Mouse (Mus musculus) megakaryocyte progenitor cell, adult 5-6 weeks (primary cell): ENCODE results near the gene Rcsd1. TPM values are rescaled to one million over a fixed set of nuclear protein-coding genes. Genes with fewer than 3 reads are reported as not detected.

Source experiments
- ATAC-seq: replicated peaks from 2 replicates; pipeline ENCODE4 v1.8.0; 2016; ENCODE audit warnings: mild to moderate bottlenecking, moderate TSS enrichment, inconsistent platforms; ENCODE audit not compliant: poor library complexity
- total RNA-seq, 2 experiments: library from RNA; stranded (forward) in 1 of 2; stranded (reverse) in 1 of 2; fragments of 157-497, 149-512 nt in 1 of 2; fragments of 200-1000 nt in 1 of 2; gene quantifications; 2 replicates each; pipeline versions ENCODE4 v1.2.3 to v1.2.4; 2015 to 2017

The Rcsd1 gene
- total RNA-seq, 2 experiments from 2014 or later = 48.8 to 111 TPM

DNA sequence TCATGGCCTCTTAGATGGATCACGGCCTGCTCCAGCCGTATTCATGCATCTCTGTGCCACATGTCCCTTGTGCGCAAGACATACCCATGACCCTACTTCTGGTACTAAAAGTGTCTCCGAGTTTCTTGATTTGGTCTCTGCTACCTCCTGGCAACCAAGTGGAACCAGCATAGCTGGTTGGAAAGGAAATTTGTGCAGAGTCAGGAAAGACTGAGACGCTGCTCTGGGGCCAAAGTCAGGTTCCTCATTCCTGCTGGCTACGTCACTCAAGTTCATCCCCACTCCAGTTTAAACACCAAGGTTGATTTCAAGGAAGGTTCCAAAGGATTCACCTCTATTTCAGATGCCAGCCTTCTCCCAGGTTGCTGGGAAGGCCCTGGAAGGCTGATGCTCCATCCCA is 42.6 kb downstream of the Rcsd1 start:
- peak; percentile 48 for ATAC-seq

DNA sequence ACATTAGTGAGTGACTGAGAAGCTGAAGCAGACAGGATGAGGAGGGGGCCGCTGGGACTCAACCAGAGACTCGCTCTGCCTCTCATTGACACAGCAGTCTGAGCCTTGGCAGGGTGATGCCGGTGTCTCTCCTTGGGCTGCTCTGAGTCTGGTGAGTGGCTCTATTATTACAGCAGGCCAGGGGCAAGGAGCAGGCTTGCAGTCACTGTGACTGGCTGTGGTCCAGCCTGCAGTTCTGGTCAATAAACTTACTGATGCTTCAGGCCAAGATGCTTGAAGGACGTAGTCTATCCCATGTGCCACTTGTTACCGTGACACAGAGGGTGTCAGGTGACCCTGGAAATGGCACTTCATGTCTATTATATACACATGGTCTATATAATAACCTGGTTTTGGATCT is 43.8 kb downstream of the Rcsd1 start:
- no peak for ATAC-seq

DNA sequence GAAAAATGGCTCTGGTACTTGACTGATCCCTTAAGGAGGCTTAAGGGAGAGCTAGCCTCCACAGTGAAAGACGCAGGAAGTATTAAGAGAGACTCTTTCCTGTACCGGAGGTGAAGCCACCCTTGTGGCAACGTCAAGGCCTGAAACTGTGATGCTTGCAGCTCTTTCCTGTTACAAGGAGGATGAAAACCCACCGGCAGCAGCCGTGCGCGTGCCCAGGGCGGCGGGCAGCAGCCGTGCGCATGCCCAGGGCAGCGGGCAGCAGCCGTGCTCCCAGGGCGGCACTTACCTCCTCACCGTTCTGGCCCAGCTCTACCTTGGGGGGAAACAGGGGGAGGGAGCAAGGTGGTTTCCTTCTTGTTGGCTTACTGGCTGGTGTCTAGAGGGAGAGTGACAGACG is 46.3 kb downstream of the Rcsd1 start:
- no peak for ATAC-seq

DNA sequence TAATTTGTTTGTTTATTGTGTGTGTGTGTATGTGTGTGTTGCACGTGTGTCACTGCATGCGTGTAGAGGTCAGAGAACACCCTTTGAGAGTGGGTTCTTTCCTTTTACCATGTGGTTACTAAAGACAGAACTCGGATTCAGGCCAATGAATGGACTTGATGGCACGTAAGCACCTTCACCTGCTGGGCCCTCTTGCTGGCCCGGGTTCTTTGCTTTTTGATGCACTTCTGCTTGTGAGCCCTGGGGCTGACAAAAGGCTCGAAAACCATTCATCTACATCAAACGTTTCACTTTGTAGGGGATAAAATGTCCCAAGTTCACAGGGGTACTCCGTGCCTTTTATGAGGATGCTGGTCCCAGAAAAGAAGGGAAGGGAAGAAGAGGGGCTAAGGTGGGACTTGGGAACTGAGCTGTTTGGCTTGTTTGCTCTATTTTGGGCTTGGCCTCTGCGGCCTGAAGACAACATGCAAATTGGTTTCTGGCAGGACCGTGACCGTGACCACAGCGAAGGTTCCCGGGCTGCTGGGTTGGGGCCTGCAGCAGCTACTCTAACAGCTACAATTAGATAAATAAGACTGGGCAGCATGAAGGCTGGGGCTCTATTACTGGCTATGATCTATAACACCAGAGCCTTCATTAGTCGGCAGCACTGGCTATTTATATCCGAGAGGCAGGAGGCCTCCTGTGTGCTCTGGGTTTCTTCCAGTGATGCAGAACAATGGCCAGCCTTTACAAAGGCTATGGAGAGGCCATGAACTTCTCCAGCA is 46.9 kb downstream of the Rcsd1 start:
- ATAC-seq = no peak

DNA sequence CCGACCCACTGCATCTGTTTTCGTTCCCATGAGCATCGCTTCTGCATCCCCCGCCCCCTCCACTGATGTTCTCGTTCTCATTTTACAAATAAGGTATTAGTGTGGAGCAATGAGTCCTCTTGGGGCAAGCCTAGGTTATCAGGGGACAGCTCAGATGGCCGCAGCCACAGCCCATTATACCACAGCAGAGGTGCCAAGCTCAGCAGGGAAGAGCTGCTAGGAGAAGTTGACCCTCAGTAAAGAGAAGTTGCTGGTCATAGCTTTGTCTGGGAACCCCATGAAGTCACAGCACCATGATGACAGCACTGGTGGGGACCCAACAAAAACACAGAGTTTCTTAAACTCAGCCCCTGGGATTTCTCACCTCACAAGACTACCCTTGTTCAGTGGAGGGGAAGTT is 47.8 kb downstream of the Rcsd1 start:
- no peak for ATAC-seq

DNA sequence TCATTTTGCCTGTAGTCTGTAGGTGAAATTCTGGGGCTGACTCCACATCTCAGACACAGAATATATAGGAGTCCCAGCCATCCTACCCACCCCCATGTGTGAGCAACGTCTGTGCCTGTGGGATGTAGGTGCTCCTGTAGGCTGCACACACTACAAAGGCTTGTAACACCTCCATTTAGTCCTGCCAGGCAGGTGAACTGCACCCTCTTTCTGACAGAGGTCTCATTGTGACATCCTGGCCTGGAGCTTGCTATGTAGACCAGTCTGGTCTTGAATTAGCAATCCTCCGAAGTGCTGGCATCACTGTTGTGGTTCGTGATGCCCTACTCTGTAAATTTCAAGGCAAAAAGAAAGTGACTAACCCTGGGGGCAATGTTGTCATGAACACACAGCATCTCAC is 48.4 kb downstream of the Rcsd1 start:
- ATAC-seq = no peak

DNA sequence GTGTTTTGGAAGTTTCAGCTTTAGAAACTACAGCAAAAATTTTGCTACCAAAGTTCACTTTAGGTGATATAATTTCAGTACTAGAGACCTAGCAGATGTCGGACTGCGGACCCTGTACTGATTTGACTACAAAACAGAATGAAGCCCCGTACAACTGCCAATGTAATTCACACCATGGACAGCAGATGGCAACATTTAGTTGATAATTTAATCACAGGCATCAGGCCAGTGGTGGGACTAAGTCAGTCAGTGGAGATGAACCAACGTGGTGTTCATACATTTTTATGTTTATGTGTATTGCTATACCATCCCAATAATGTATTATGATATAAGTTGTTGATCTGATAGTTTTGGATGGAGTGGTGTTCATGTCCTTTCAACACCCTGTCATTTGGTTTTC is 48.8 kb downstream of the Rcsd1 start:
- peak; percentile 78 for ATAC-seq

DNA sequence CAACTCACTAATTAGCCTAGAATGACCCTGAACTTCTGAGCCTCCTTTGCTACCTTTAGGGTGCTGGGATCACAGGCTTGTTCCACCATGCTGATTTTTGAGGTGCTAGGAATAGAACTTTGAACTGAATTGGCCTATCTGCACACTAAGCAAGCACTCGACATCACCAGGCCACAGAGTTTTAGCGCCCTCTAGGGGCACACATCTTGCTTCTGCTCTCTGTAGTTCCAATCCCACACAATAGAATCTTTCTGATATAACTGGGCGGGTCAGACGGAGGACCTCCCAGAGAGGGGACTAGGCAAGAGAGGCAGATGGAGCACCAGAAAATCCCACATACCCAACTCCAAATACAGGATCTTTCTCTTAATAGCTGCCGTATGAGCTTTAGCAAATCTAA is 51.0 kb downstream of the Rcsd1 start:
- ATAC-seq = peak; percentile 79

DNA sequence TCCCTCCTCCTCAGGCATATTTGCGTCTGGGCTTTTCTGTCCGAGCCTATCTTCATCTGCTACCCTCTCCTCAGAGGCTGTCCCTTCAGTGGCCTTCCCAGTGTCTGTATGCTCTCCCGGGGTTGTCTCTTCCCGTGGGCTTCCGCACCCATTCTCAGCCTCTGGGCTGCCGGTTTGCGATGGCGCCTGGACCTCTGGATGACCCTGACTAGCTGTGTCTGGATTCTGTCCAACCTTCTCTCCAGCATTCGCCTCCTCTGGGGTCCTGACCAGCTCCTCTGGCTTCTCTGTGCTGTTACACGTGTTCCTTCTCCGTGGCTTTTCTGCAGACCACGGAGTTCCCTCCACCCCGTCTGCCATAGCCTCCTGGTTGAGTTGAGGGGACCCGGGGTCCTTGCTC is 54.1 kb downstream of the Rcsd1 start:
- ATAC-seq = no peak

DNA sequence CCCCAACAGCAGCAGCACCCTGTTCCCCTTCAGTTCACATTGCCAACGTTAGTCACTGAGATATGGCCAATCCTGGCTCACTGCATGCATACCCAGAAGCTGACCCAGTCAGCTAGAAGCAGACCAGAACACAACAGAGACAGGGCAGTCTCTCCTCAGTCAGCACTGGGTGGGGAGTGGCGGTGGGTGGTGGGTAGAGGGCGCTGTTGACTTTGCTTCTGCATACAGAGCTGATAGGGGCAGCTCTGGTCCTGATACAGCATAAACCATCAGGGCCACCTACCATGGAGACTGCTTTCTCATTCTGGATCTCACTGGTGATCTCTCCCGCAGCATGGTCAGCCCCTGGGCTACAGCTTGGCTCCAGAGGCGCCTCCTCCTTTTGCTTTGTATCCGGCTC is 54.5 kb downstream of the Rcsd1 start:
- ATAC-seq = peak; percentile 67

DNA sequence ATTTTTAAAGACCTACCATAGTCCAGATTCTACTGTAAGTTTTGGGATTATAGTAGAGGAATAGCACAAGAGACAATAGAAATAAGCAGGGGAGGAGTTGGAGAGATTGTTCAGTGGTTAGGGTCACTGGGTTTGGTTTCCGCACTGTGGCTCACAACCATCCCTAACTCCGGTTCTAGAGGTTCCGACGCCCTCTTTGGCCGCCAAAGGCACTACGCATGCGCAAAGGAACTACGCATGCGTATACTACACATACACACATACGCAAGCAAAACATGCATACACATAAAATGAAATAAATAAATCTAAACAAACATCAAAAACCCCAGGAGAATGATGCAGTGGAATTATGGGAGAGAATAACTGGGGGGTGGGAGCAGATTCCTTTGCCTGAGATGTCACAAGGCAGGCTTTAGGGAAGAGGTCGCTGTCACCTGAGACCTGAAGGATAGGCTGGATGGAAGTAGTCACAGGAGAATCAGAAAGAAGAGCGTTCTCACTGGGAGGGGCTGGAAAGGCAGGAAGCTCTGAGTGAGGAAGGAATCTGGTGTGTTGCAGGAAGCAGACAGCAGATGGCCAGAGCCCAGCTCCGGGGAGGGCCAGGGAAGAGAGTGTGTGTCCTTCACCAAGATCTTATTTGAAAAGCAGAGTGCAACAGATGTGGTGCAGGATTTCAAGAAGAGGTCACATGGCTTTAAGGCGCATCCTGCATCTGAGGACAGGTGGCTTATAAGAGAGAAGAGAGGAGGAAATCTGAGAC is 56.3 kb downstream of the Rcsd1 start:
- ATAC-seq = no peak

DNA sequence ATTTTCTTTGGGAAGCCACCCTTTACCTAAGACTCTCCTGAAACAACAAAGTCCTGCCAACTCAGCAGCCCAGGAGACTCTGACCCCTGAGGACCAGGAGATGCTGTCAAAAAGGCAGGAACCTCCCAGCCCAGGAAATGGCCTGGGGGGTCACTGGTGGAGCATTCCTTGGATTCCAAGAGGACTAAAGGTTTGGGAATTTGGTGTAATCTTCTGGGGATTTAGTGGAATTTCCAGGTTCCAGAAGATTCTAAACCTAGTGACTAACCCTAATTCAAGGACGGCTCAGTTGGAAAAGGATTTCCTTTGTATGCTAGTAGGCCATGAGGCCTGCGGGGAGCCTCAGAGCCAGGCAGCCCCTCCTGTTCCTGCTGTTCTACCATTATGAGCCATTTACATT is 57.0 kb downstream of the Rcsd1 start:
- no peak for ATAC-seq

DNA sequence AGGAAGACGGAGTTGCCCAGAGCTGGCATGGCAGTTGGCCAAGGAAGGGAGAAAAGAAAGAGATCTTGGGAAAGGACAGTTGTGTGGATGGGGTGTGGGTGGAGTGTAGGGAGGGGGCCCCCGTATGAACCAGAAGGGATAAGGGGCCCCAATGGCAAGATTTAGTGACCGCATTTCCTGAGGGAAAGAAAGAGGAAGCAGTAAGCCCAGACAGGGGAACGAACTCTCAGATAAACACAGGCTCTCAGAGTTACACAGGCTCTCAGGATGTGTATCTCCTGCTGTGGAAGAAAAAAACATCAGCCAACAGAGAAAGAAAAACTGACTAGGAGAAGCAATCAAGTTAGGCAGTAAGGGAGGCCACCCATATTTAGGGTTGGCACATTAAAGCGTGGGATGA is 58.4 kb downstream of the Rcsd1 start:
- peak; percentile 72 for ATAC-seq

DNA sequence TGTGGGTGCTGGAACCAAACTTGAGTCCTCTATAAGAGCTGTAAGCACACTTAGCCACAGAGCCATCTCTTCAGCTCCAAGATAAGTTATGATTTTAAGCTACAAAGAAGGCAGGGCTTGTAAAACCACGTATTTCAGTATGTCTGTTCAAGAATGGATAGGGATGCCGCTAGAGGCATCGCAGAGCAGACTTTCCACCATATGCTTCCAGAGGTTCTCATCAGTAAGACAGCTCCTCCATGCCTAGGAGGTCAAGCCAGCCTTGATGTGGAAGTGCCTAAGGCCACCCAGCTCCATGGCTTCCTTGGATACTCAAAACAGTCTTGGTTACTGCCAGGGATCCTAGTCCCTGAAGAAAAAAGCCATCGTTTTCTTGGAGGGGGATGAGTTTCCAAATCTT is 64.5 kb downstream of the Rcsd1 start:
- ATAC-seq = no peak

DNA sequence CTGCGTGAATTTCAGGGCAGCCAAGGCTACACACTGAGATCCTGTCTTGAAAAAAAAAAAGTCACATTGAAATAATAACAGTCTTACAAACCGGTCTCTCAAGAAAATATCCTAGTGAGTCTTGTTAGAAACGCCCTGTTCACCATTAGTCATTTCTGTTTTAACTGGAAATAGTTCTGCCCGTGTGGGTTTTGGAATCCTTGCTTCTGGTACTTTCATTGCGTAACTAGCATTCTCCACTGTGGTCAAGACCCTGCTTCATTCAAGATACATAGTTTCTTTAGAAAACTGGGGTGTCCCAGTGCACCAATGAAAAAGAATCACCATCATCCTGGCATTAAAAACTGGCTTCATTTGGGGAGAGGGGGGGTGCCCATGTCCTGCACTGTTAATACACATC is 65.8 kb downstream of the Rcsd1 start:
- no peak for ATAC-seq

DNA sequence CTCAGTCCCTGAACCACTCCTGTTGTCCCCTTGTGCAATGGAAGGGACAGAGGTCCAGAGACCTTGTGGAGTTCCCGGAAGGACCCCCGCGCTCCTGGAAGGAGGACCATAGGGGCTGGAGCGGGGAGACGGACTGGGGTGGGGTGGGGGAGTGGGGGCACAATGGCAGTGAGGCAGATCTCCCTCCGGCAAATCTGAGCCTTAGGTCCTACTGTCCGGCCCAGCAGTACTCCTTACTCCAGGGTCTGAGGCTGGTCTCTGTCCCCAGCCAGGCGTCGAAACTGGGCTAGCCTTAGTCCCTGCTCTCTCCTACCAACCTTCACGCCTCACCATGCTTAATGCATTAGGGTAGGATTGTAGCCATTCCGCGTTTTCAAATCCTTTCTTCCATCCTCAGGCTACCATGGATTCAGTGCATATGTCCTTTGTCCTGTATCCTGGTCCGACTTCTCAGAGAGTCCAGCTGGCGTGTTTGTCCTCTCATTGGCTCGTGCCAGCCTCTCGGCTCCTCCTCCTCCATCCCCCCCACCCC is 66.7 kb downstream of the Rcsd1 start:
- no peak for ATAC-seq

DNA sequence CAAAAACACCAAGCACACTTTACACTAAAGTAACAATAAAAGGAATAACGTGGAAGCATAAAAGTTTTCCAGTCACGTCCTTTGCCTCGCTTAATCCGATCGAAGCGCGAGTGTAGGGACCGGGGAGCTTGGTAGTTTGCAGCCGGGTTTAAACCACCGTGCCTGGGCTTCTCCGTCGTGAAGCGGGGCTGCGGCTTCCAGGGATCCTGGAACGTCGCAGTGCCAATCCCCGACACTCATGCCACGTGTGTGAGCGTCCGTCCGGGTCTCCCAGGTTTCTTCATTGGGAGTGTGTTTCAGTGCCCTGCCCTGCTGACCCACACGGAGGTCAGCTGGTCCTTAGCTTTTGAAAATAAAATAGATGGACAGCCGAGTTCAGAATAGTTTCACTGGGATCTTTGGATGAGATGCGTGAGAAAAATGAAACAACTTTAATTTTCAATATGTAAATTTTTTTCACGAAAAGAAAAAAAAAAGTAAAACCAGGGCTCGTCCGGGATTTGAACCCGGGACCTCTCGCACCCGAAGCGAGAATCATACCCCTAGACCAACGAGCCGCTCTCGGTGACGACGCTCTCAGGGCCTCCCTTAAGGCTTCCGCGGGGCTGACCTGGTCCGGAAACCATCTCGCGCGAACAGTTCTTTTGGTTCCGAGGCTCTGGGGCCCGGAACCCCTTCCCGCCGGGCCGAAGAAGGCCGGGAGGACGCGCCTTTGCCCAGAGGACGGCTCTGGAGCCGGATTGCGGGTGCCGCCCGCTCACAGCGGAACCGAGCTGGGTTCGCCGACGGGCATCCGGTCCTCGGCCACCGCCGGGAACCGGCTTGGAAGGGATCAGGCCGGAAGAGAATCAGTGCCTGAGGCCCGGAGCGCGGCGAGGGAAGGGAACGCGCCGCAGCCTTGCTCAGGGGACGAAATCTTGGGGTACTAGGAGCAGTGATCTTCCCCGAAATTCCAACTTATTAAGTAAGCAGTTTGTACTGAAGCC is 67.5 kb downstream of the Rcsd1 start:
- ATAC-seq = peak; percentile 60

DNA sequence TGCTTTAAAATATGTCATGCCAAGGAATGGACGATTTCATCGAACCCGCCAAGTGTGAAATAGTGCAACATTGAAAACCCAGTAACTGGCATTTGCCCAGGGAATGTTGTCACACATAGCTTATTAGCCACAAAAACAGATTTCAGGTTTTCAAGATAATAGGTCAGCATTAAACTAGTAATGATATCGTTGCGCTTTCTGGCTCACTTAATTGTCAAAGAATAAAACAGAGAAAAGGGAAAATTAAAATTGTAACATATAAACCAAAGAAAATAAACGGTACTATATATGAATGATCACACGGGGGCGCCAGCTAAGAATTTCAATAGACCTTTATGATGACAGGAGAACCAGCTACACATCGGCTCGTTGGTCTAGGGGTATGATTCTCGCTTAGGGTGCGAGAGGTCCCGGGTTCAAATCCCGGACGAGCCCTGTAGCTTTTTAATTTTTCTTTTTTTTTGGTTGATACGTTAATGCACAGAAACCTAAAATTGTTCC is 68.2 kb downstream of the Rcsd1 start:
- peak; percentile 60 for ATAC-seq

DNA sequence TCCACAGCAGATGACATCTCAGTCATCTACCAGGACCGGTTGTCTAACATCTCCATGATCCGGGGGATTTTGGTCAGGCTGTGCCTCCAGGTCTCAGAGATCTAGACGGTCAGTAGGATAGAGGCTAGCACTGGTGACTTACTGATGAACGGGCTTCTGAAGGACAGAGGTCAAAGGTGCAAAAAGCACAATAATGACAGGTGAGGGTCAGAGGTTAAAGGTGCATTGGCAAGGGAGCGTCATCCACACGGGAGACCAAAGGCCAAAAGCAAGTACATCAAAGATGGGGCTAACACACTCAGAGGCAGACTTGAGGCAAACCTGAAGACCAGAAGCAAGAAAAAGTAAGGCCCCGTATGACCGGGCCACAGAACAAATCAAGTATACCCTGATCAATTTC is 73.3 kb downstream of the Rcsd1 start:
- no peak for ATAC-seq

DNA sequence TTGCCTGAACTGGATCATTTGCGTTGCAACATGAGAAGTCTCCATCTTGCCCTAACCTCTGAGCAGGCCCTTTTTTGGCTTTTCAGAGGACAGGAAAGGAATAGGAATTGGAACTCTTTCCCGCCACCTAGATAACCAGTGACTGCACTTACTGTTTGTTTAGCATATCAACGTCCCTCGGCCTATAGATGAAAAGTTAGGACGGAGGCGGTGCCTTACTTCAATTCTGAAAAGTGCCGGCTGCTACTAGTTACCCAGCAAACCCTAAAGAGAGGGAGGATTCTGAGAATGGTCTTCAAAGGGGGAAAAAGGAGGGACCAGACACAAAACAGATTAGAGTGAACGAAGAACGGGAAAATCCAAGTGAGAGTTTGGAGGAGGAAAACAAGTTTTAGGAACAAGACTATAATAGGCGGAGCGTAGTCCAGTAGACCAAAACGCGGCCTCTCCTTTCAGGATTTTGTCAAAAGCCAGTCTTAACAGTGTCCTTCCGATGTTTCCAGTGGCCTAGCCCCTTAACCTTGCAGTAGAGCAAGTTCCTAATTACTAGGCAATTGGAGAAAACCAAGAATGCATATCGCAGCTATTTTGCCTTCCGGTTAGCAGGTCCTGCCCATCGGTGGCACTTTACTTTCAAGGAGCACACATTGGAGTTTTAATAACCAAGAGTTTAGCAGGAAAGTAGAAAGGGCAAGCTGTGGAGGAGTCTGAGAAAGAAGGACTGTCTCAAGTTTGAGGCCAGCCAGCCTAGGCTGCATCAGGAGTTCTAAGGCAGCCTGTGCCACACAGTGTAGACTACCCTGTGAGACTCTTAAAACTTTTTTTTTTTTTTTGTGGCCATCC is 74.3 kb downstream of the Rcsd1 start:
- ATAC-seq = no peak
